Mouse (Mus musculus): ENCODE results near the gene Lrrc66.

GRCm38 (mm10) chr5:73587119-73587518, 45.2 kb downstream of the Lrrc66 start:
- TF ChIP-seq CTCF (IDR thresholded peaks at IDR 0.05): no peak
- no peak for TF ChIP-seq EP300 (IDR thresholded peaks at IDR 0.05; ENCODE audit: insufficient read depth, low read depth, low read length)
- no peak for TF ChIP-seq POLR2A (IDR thresholded peaks at IDR 0.05; ENCODE audit: insufficient read depth, low read depth, low read length)

Data from heart, adult 2 months (tissue).